Mouse (Mus musculus): ENCODE data around the gene Klhl22.

Klhl22 gene

DNA sequence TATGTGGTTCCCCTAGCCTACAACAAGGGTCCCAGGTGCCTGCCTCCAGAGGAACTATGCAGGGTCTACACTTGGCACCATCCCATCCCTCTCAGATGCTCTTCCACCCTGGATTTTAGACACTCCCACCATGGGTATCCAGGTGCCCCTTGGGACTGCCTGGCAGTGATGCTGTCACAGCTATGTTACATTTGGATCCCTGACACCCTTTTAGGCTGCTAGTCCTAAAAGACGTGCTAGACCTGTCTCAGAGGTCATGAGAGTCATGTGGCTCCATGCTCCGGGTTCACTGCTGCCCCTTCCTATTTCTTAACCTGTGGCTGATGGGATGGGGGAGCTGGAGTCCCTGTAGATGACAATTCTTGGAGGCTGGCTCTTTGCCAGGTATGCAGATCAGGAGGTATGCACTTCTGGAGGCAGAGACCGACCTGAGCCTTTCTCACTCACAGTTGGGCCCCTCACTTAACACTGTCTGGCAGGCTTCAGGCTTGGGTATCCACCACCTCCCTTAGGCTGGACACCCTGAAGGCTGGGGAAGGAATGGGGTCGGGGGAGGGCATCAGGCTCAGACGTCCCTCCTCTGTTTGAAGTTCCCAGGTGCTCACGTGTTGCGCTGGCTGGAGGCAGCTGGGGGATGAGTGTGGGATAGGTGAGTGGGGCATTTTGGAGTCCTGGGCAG, 42.5 kb downstream of the Klhl22 start:
- DNase-seq (ENCODE audit: low read depth in 2 of 2, low spot score in 2 of 2), result no peak

DNA sequence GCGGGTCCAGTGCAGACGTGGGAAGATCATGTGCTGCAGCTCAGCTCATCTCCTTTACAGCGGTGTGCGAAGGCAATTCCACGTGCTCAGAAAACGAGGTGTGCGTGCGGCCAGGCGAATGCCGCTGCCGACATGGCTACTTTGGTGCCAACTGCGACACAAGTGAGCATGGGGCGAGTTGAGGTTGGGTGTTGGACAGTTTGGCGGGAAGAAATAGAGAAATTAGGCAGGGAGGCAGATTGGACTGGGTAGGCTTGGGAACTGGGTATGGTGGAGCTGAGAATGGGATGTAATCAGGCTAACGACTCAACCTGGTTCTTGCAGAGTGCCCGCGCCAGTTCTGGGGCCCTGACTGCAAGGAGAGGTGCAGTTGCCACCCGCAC, 43.0 kb downstream of the Klhl22 start:
- DNase-seq (ENCODE audit: low read depth in 2 of 2, low spot score in 2 of 2), result no peak

DNA sequence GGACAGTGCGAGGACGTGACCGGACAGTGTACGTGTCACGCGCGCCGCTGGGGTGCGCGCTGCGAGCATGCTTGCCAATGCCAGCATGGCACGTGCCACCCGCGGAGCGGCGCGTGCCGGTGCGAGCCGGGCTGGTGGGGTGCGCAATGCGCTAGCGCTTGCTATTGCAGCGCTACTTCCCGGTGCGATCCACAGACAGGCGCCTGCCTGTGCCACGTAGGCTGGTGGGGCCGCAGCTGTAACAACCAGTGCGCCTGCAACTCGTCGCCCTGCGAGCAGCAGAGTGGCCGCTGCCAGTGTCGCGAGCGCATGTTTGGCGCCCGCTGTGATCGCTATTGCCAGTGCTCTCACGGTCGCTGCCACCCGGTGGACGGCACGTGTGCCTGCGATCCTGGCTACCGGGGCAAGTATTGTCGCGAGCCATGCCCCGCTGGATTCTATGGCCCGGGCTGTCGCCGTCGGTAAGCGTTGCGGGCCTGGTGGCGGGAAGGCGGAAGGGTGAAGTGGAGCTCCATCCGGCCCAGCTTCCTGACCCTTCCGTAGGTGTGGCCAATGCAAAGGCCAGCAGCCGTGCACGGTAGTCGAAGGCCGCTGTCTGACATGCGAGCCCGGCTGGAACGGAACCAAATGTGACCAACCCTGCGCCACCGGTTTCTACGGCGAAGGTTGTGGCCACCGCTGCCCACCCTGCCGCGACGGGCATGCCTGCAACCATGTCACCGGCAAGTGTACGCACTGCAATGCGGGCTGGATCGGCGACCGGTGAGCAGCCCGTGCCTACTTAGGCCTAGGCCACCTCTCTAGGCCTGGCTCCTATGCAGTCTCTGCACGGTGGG, 43.6 kb downstream of the Klhl22 start:
- DNase-seq (ENCODE audit: low read depth in 2 of 2, low spot score in 2 of 2), result no peak

DNA sequence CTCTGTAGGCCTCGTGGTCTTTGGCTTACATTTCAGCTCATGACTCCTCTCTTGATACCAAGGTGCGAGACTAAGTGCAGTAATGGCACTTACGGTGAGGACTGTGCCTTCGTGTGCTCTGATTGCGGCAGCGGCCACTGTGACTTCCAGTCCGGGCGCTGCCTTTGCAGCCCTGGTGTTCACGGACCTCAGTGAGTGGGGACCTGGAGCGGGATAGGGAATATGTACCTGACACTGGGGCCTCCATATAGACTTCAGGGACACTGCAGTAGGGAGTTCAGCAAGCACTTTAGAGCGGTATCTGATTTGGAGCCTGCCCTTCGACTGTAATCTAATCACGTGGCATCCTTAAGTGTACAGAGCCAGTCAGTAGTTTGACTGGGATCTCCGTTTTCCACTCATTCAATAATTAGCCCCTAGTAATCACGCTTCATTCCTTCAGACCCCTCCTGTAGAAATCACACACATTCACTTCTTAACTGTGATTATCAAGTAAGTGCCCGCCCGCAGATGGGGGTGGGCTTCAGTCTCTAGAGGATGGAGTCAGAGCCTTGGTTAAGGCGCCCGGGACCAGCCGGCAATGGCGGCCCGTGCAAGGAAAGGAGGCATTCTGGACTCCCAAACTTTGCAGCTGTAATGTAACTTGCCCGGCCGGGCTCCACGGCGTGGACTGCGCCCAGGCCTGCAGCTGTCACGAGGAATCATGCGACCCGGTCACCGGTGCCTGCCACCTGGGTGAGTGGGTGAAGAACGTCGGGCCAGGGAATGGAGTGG, 44.4 kb downstream of the Klhl22 start:
- no peak for DNase-seq (ENCODE audit: low read depth in 2 of 2, low spot score in 2 of 2)

DNA sequence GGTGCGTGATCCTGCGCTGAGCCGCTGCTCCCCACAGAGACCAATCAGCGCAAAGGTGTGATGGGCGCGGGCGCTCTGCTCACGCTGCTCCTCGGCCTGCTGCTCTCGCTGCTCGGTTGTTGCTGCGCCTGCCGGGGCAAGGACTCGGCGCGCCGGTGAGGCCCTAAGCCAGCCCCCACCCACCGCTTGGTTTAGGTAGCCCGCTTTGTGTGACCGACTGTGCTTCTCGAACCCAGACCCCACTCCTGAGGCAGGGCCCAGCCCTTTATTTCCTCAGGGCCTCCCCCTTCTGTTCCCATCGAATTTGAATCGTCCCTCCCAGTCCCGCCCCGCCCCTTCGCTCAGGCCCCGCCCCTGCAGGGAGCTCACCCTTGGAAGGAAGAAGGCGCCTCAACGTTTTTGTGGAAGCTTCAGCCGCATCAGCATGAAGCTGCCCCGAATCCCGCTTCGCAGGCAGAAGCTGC, 45.1 kb downstream of the Klhl22 start:
- DNase-seq (ENCODE audit: low read depth in 2 of 2, low spot score in 2 of 2), result no peak

DNA sequence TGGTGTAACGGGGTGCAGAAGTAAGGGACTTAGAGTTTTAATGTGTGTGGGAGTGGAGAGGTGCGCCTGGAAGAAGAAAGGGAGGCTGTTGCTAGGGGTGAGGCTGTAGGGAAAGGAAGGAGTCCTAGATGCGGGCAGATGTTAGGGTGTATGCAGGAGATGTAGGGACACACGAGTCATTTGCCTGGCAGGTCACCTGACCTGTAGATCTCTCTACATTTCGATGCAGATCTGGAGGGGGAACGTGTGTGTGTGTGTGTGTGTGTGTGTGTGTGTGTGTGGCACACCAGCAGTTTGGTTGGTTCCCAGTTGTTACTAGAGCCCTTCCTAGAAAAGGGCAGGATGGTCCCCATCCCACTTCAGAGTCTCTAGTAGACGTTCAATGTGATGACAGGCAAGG, 45.6 kb downstream of the Klhl22 start:
- no peak for DNase-seq (ENCODE audit: low read depth in 2 of 2, low spot score in 2 of 2)

DNA sequence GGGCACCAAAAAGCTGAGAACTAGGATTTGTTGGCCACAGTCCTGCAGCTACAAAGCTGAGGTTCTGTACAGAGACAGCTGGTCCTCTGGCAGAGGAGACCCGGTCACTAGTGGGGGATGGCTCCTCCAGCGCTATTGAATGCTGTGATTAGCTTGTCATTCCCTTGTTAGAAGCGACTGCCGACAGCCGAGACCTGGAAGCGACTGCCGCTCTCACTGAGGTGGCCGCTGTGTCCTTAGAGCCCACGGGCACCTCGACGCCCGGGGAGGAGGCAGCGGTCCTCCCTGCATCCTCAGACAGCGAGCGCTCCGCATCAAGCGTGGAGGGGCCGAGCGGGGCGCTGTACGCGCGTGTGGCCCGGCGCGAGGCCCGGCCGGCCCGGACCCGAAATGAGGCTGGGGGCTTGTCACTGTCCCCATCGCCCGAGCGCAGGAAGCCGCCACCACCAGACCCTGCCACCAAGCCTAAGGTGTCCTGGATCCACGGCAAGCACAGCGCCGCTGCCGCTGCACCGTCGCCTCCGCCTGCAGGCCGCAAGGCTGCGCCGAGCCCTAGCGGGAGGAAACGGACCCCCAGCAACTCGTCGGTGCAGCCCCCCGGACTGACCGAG, 47.3 kb downstream of the Klhl22 start:
- DNase-seq (ENCODE audit: low read depth in 2 of 2, low spot score in 2 of 2), result no peak

DNA sequence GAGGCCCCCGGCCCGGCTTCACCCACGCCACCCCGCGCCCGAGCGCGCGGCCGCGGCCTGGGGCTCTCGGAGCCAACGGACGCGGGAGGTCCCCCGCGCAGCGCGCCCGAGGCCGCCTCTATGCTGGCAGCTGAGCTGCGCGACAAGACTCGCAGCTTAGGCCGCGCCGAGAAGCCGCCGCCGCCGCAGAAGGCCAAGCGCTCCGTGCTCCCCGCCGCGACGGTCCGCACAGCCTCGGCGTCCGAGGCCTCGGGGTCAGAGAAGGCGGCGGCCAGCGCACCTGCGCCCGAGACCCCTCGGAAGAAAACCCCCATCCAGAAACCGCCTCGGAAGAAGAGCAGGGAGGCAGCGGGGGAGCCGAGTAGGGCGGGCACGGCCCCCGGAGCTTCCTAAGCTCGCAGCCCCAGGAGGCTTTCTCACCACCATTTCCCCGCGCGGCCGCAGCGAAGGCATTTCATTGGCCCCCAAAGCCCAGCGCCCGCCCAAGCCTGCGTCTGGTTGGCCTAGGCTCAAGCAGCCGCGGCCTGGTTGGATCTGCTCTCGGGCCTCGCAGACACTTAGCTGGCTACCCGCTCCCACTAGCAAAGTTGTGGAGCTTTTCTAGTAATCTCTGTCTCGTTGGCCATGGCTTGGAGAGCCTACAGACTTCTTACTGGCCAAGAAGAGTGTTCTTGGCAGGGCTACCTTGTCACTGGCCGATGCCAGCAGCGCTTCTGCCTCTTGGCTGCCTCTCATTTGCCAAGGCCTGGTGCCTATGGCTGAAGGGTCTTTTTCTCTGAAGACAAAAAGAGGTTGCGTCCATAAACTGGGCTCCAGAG, 48.0 kb downstream of the Klhl22 start:
- DNase-seq (ENCODE audit: low read depth in 2 of 2, low spot score in 2 of 2), result peak; percentile 82 to 86

DNA sequence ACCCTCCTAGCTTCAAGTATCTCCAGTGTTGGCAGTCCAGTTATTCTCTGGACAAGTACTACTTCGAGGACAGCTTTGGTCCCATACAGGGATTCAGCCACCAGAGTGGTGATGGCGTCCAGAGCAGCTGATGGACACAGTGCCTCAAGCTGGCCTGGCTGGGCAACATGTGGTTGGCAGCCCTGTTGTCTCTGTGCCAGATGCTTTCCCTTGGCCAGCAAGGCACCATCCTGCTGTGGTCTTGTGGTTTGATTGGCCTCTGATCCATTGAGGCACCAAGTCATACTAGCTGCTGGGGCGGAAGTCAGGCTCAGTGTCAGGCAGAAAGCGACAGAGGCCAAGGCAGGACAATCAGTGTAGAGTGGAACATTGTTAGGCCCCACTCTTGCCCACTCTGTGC, 49.7 kb downstream of the Klhl22 start:
- no peak for DNase-seq (ENCODE audit: low read depth in 2 of 2, low spot score in 2 of 2)

DNA sequence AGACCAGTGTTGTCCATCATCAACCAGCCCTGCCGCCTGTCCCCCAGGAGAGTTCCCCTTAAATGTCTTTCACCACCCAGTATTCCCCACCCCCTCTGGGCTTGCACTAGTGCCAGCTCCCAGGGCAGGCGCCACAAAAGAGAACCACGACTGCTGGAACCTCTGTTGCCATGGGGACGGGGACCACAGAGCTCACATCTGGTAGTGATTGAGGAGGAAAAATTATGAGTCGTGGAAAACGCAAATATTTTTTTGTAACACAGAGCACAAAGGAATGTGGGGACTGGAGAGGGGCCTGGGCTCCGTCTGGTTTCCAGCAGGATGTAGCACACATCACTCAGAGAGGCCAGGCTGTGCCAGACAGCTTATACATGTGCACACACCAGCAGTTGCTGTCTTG, 50.3 kb downstream of the Klhl22 start:
- DNase-seq (ENCODE audit: low read depth in 2 of 2, low spot score in 2 of 2), result no peak

DNA sequence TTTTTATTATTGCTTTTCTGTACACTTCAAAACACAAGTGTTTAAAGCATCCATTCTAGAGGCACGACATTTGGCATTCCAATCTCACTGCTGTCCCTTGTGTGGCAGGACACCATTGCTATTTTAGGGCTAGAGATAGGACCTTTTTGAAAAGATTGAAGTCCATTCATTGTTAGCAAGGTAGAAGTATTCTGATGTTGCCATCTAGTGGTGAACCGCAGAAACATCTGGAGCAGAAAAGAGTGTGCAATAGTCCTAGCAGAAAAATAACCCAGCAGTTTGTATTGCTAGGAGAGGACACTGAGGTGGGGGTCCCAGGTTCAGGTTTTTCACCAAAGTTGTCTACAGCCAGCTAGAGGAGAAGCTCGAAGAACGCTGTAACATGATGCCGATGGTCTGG, 52.7 kb downstream of the Klhl22 start:
- peak in 1 of 2 experiments; percentile 48 for DNase-seq (ENCODE audit: low read depth in 2 of 2, low spot score in 2 of 2)

DNA sequence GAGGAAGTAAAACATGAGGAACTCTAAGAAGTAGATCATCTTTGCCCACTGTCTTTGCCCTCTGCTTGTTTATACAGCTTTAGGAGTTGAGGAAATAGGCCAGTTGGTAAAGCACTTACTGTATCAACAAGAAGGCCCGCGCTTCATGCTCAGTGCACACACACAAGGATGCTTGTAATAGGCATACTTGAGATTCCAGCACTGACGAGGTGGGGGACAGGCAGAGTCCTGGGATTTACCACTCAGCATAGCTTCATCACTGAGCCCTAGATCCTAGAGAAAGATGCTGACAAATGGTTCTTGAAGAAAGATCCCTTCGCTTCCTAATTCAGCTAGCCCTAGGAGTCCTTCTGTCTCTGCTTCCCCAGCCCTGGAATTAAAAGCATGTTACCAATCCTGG, 53.8 kb downstream of the Klhl22 start:
- no peak for DNase-seq (ENCODE audit: low read depth in 2 of 2, low spot score in 2 of 2)

DNA sequence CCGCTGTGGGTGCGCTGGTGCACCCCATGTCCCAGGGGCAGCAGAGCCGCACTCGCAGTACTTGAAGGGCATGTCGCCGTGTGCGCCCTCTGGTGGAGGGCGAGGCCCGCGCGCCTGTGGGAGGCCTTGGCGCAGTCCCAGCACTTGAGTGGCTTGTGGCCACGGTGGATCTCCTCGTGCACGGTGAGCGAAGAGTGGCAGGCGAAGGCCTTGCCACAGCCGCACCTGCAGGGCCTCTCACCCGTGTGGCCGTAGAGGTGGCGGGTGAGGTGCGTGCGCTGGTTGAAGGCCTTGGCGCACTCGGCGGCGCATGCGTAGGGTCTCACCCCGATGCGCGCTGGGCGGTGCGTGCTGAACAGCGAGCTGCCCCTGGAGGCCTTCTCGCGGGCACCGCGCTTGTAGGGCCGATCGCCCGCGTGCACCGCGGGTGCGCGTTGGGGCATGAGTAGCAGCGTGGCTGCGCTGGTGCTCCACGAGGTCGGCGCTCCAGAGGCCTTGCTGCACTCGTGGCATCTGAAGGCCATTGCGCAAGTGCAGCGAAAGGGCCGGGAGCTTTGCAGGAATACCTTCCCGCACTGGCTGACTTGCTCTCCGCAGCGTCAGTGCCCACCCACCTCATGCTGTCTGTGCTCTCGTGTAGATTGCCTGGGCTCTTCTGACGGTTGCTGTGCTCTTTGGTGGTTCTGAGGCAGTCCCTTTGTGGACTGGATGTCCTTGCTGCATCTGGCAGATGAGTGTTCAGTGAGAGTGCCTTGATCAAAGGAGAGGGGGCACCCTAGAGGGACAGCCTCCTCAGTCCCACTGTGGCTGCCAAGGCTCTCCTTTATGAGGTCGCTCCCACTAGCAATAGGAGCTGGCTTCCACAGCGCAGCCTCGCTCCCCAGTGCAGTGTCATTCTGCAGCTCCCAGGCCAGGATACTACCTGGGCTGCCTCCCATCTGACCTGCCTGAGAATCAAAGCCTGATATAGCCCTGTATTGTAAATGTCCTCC, 56.3 kb downstream of the Klhl22 start:
- DNase-seq (ENCODE audit: low read depth in 2 of 2, low spot score in 2 of 2), result peak; percentile 54 to 68

DNA sequence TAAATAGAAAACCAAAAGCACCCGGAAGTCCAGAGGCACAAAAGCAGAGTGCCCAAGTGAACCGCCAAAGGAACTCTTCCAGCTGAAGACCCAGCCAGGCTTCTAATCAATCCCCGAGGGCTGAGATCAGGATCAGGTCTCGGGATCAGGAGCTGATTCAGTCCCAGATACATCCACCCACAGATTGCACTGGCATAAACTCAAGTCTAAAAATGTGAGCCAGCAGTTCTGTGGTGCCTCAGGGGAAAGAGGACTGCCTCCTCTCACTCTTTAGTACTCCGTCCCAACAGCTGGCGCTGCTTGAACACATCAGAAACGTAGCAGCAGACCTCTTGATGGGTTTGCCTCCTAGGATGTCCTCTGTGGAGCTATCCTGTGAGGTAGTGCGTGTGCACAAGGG, 57.1 kb downstream of the Klhl22 start:
- DNase-seq (ENCODE audit: low read depth in 2 of 2, low spot score in 2 of 2), result no peak

DNA sequence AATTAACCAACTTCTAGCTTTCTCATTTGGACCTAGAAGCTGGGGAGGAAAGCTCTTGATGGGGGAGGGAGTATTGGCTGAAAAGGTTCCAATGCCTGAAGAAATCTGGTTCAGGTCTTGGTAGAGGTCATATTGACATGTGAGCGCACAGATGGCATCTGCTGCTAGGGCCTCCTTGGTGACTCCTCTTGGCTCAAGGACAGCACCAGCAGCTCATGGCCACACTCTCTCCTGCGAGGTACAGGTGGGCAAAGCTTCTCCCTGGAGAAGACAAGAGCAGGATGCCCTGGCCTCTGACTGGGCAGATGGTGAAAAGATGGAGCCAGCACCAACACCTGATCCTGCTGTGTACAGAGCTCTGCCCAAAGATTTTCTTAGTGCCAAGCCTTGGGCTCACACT, 67.1 kb downstream of the Klhl22 start:
- DNase-seq (ENCODE audit: low read depth in 2 of 2, low spot score in 2 of 2), result no peak

DNA sequence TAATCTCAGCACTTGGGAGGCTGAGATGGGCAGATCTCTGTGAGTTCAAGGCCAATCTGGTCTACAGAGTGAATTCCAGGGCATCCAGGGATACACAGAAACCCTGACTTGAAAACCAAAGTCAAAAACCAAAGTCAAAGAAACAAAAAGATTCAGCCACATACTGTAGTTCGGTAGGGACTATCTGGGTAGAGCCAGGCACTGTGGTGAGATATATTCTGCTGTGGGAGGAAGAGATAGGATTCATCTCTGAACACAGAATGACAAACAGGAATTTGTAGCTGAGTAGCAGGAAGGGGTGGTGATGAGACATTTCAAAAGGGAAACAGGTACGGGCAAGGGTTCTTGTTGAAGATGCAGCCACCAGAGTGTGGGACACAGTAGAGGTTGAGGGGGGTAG, 68.8 kb downstream of the Klhl22 start:
- no peak for DNase-seq (ENCODE audit: low read depth in 2 of 2, low spot score in 2 of 2)

DNA sequence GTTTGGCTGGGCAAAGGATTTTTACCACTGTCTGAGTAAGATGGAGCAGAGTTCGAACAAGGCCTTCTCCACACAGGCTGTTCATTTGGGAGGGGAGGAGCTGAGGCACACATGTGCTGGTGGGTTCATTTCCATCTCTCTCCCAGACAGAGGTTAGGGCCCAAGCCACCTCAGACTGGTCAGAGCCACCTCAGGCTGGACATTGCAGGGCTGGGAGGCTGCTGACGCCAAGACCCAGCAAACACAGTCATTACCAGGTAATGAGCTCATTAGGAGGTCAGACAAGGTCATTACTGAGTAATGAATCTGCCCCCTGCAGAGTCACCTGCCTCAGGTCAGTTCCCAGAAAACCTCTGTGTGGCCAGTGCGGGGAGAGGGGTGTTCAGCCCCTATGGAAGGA, 69.4 kb downstream of the Klhl22 start:
- no peak for DNase-seq (ENCODE audit: low read depth in 2 of 2, low spot score in 2 of 2)

DNA sequence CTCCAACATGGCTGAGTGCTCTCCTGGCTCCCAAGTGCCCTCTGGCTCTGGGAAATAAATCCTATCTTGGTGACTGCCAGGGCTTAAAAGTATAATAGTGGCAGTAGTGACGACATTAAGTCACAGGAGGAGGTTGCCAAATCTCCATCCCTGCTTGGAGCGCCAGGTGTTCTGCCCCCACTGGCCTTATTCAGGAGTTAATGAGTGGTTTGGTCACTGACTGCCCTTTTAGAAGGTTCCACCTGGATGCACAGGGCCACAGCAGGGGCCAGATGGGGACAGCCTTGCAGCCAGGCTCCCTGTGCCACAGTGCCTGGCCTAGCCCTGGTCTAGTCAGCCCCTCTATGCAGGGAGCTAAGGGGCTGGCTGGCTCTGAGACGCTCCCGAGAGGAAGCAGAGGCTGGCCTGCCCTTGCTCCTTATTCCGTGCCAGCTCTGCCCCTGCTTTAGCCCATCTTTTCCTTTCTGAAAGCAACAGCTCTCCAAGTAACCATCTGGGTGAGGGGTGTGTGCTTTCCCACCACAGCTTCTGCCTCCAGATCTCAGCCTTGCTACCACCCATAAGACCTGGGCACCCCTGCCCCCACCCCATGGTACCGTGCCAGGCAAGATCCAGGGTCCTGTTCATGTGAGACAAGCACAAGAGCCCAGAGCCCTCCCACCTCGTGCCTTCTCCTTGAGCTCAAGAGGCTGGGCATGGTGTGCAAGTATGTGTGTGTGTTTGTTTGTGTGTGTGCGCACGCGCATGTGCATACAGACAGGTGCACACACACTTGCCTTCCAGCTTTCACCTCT, 71.2 kb downstream of the Klhl22 start:
- DNase-seq (ENCODE audit: low read depth in 2 of 2, low spot score in 2 of 2), result no peak

DNA sequence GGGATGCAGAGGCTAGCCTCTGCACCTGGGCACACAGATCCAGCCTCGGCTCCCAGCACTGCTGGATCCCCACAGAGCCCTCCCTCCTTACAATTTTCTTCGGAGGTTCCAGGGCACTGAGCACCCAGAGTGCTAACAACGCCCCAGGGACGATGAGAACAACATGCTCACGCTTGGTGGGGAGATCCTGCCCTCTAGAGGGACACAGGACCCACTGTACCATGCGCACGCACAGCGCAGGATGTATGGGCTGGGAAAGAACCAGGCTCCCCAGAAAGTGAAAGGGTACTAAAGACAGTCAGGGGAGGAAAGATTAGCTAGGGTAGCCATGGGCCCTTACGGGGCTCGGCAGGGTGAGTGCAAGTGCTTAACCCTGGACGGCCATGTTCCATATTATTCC, 72.4 kb downstream of the Klhl22 start:
- DNase-seq (ENCODE audit: low read depth in 2 of 2, low spot score in 2 of 2), result no peak

All from CD8-positive naive resting alpha-beta T cell, adult 2 months (primary cell).